Mouse (Mus musculus) testis, adult 2 months (tissue): ENCODE measurements around the gene Ikbke. TPM values are rescaled to one million over a fixed set of nuclear protein-coding genes. Genes with fewer than 3 reads are reported as not detected.
"Not testable (repeated sequence)": the region's sequence is repeated elsewhere in the genome, so short reads cannot be mapped to it uniquely, and the experiment has no call there.

Source experiments
- H3K27ac ChIP-seq: fragments of 200-500 bp; 2 replicates; pipeline ENCODE4 v1.5.1; 2012; ENCODE audit warnings: low read depth, low read length; ENCODE audit not compliant: control insufficient read depth, insufficient read depth
- H3K27me3 ChIP-seq: fragments of 200-500 bp; 2 replicates; pipeline ENCODE4 v1.6.1; 2012; ENCODE audit warnings: mild to moderate bottlenecking, low read length, moderate library complexity; ENCODE audit not compliant: control insufficient read depth, insufficient read depth
- H3K36me3 ChIP-seq: fragments of 200-500 bp; 2 replicates; pipeline ENCODE4 v1.6.1; 2012; ENCODE audit warnings: mild to moderate bottlenecking, low read length; ENCODE audit not compliant: control insufficient read depth, insufficient read depth
- H3K4me1 ChIP-seq: fragments of 200-500 bp; 2 replicates; pipeline ENCODE4 v1.6.1; 2012; ENCODE audit warnings: low read length; ENCODE audit not compliant: control insufficient read depth, insufficient read depth
- H3K4me3 ChIP-seq: fragments of 200-500 bp; 2 replicates; pipeline ENCODE4 v1.5.1; 2012; ENCODE audit warnings: low read depth, mild to moderate bottlenecking, low read length, moderate library complexity, mixed read lengths; ENCODE audit not compliant: control insufficient read depth
- CTCF ChIP-seq: fragments of 200-500 bp; IDR thresholded peaks from 2 replicates; pipeline ENCODE4 v1.5.1; 2012; ENCODE audit warnings: low read depth, mild to moderate bottlenecking, inconsistent platforms, low read length, moderate library complexity; ENCODE audit not compliant: control insufficient read depth, insufficient read depth, insufficient replicate concordance
- POLR2A ChIP-seq: fragments of 200-500 bp; IDR thresholded peaks from 2 replicates; pipeline ENCODE4 v1.6.1; 2012; ENCODE audit warnings: low read depth, mild to moderate bottlenecking, inconsistent platforms, low read length, moderate library complexity; ENCODE audit not compliant: control insufficient read depth
- polyA plus RNA-seq: library from polyadenylated mRNA; depleted of rRNA; stranded (reverse); fragments of >200 nt; gene quantifications from 2 replicates; pipeline ENCODE4 v1.2.3, GENCODE M21; 2012

Gene Ikbke
- polyA plus RNA-seq, 1 experiment = 1.4 TPM

DNA sequence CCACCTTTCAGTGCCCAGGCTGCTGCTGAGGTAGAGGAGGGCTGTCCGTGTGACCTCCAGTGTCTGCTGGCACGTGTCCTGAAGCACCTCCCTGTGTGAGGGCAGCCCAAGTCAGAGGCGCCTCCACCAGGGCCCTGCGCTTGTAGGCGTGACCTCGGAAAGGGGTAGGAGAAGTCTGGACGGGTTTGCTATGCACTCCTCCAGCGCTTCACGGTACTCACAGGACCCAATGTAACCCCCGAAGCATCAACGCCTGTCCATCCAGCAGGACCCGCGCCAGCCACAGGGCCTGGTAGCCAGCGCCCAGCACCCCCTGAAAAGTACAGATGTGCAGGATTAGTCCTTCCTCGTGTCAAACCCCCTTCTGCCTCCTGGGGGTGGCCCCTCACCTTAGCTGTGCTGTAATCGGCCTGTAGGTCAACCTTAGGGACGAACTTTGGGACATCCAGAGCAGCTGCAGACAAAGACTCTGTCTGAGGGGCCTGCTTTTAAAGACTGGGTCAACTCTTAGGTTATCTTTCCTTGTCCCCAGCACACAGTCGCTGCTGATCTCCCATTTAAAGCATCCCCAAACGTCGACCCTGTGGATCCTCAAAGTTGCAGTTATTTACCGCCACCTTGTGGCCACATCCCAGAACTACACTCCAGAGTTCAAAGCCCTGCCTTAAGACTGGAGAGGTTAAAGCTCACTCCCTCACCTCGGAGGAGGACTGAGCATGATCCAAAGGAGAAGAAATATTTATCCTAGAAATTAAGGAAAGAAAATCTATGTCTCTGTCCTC is 9.4 kb downstream of the Ikbke start:
- Histone ChIP-seq H3K27ac (no peak overlapping the region), H3K36me3 (no peaks in the 10 kb centered on the region), H3K4me1 (peaks cover 10% of the 10 kb centered on the region), H3K4me3 (peak overlapping the region; percentile 26), H3K27me3 (no peaks in the 10 kb centered on the region)
- TF ChIP-seq POLR2A = no peak
- TF ChIP-seq CTCF = peak; percentile 74; the same call in 1 of the 2 replicates

DNA sequence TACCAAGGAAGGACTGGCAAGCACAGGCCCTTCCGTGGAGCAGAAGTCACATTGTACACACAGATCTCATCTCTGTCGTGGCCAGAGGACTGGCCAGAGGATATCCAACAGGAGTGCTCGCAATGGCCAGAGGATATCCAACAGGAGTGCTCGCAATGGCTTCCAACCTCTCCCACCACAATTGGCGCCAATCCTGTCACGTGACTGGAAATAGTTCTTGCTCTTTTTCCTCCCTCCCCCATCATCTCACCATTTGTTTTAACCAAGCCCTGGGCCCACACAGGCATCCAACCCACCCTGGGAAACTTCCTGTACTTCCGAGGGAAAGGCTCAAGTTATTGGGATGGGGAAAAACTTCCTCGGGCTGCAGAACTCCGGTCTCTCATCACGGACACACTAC is 10.6 kb downstream of the Ikbke start:
- no peaks in the 10 kb centered on the region for H3K27me3 ChIP-seq
- H3K4me1 ChIP-seq = peaks cover 10% of the 10 kb centered on the region
- TF ChIP-seq CTCF (no peak), POLR2A (no peak)
- no peaks in the 10 kb centered on the region for H3K36me3 ChIP-seq
- H3K4me3 ChIP-seq = peak overlapping the region; percentile 54
- H3K27ac ChIP-seq = no peak overlapping the region

DNA sequence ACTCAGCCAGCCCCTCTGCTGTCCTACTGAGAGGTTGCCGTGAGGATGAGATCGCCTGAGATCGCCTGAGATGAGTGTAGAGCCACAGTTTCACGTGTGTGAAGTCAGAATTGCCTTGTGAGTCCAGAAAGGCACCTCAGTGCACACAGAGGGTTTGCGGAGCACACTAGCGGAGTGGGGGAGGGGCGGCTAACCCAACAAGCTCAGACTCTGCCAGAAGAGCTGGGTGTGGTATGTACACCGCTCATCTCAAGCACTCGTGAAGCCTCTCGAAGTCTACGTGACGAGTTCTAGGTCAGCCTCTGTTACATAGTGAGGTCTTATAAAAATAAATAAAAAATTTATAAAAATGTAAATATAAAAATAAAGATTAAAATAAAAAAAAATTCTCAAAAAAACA is 15.5 kb downstream of the Ikbke start:
- Histone ChIP-seq H3K4me3 (no peak overlapping the region), H3K27ac (no peak overlapping the region), H3K4me1 (peaks cover 7% of the 10 kb centered on the region), H3K27me3 (no peaks in the 10 kb centered on the region), H3K36me3 (no peaks in the 10 kb centered on the region)
- no peak for TF ChIP-seq POLR2A
- no peak for TF ChIP-seq CTCF

DNA sequence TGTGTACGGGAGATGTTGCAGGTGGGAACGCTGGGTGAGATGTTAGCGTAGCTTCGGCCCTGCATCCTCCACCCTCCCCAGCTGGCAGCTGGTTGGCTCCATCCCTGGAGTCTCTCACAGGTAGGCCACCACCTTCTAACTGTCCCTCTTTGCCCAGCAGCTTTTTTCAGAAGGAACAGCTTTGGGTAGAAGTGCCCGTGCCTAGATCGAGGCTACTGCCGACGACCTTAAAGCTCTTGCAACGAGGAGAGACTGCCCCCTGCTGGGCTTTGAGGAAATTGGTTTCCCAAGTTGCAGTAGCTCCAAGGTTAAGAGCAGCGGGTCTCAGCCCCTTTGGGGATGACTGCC is 19.1 kb downstream of the Ikbke start:
- peaks cover 7% of the 10 kb centered on the region for H3K4me1 ChIP-seq
- no peaks in the 10 kb centered on the region for H3K27me3 ChIP-seq
- peak; percentile 82; the same call in 1 of the 2 replicates for TF ChIP-seq CTCF
- TF ChIP-seq POLR2A = no peak
- peak overlapping the region; percentile 67 for H3K4me3 ChIP-seq
- H3K27ac ChIP-seq = no peak overlapping the region
- no peaks in the 10 kb centered on the region for H3K36me3 ChIP-seq

DNA sequence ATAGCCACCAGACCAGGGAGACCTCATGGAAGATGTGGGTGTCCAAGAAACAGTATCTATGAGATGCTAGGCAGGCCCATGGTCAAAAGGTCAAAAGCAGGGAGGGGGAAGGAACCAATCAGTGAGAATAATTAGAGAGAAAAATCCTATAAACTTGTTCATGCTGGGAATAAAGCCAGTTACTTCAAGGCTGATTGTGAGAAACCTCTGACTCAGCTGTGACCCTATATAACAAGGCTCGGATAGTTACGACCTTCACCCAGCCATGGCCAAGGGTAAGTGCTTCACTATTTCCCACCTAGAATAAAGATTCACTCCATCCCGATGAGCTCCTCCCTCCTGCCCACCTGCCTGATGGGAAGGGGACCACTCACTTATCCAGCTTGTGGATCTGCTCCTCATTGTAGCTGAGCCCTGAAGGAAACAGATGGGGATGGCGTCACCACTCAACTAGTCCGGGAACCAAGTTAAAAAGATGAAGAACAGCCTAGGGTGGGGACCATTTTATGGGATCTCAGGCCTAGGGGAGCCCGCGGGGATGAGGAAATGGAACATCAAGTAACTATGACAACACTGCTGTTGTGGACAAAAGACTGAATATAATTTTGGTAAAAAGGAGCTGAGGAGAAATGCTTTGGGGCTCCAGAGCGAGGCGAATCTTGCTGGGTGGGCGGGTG is 19.6 kb downstream of the Ikbke start:
- Histone ChIP-seq H3K4me1 (peaks cover 7% of the 10 kb centered on the region), H3K4me3 (no peak overlapping the region), H3K27me3 (no peaks in the 10 kb centered on the region), H3K36me3 (no peaks in the 10 kb centered on the region), H3K27ac (no peak overlapping the region)
- TF ChIP-seq POLR2A (no peak), CTCF (no peak)

DNA sequence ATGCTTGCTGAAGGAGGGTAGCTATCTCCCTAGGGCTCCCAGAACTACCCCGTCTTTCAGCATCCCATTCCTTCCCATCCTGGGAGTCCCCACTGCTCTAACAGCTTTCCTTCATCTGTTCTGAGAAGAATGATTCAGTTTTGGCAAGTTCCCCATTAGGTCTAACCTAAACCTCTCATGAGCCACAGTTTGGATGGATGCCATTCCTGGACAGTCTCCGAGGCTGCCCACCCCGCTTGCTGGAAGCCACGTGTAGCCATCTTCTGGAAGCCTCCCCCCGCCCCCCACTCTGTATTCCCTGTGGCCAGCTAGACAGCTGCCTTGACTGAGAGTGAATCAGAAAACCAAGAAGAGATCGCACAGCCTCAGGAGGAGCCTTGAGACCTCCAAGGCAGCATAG is 22.1 kb downstream of the Ikbke start:
- Histone ChIP-seq H3K27ac (no peak overlapping the region), H3K4me1 (peaks cover 7% of the 10 kb centered on the region), H3K36me3 (no peaks in the 10 kb centered on the region), H3K4me3 (no peak overlapping the region), H3K27me3 (no peaks in the 10 kb centered on the region)
- TF ChIP-seq CTCF (no peak), POLR2A (no peak)

DNA sequence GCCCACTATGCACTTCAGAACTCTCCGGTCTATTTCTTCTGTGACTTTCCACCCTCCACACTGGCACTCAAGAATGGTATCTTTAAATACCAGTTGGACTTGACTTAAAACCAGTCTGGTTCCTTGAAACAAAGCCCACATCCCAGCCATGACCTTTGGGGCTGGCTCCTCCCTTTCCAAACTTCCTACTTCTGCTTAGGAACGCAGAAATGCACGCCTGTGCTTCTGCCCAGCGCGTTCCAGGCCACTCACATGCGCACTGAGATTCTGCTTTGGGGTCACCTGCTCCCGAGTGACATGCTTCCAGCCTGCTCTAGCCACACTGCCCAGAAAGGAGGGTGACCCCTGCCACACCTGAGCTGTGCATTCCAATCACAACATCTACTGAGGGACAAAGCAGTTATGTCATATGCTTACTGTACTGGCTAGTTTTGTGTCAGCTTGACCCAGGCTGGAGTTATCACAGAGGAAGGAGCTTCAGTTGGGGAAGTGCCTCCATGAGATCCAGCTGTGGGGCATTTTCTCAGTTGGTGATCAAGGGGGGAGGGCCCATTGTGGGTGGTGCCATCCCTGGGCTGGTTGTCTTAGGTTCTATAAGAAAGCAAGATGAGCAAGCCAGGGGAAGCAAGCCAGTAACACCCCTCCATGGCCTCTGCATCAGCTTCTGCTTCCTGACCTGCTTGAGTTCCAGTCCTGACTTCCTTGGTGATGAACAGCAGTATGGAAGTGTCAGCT is 26.7 kb downstream of the Ikbke start:
- not testable (repeated sequence) for H3K27ac ChIP-seq, H3K36me3 ChIP-seq, H3K4me1 ChIP-seq, H3K27me3 ChIP-seq, H3K4me3 ChIP-seq
